Mouse (Mus musculus) MEL (cell line): ENCODE data around the gene Oas2.

Experiments
- CTCF ChIP-seq, 3 experiments: IDR thresholded peaks in 2 of 3; conservative IDR thresholded peaks in 1 of 3; 2 replicates each; pipeline ENCODE4 v1.5.1; 2011 to 2012; ENCODE audit warnings: low read length in 3 of 3, low read depth in 2 of 3, mild to moderate bottlenecking in 2 of 3, improper control_type of control experiment in 1 of 3, inconsistent platforms in 1 of 3, mixed read lengths in 1 of 3, moderate library complexity in 1 of 3; ENCODE audit not compliant: control insufficient read depth in 1 of 3, insufficient read depth in 1 of 3, poor library complexity in 1 of 3, severe bottlenecking in 1 of 3
- EP300 ChIP-seq, 2 experiments: IDR thresholded peaks; 2 replicates each; pipeline ENCODE4 v1.6.1; 2011; ENCODE audit warnings: improper control_type of control experiment in 2 of 2, low read length in 2 of 2, low read depth in 1 of 2, mild to moderate bottlenecking in 1 of 2

- TF ChIP-seq EP300 (IDR thresholded peaks at IDR 0.05; ENCODE audit: low read depth in 1 of 2, low read length in 2 of 2) (no peak), CTCF (IDR thresholded peaks at IDR 0.05 in 2 of 3, conservative IDR thresholded peaks at IDR 0.05 in 1 of 3; ENCODE audit: control insufficient read depth in 1 of 3, insufficient read depth in 1 of 3, low read depth in 2 of 3, low read length in 3 of 3, poor library complexity in 1 of 3, severe bottlenecking in 1 of 3) (no peak)
Measured at GRCm38 (mm10) chr5:120787042-120787441, 37.4 kb upstream of the Oas2 start.
